Mouse (Mus musculus) mature B cell (primary cell): ENCODE results near the gene Lrmda.

ENCODE experiments used
- in situ Hi-C: fragments of 300-500 bp; cut with MboI; formaldehyde crosslinking; loops from 2 replicates; pipeline ENCODE4 v1.14.3; 2019

The Lrmda gene

DNA sequence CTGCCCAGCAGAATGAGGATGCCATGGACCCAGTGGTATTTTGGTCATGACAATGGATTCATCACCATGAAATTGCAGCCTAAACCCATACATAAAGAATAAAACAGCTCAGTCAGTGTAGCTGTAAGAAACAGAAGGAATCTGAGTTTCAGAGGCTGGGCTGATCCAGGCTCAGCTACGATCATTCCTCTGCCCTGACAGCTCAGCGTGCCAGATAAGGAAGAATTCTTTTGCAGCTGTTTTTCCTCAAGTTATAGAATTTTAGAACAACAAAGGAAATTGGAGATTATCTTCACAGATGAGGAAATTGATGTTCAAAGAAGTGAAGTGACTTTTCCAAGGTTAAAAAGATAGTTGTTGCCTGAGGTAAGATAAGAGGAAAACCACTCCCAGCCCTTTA lies 921.1 kb downstream of the Lrmda start:
- in situ Hi-C loops, result no loop called here

GRCm38 (mm10) chr14:22942569-22942968 lies 923.1 kb downstream of the Lrmda start:
- in situ Hi-C loops, result no loop called here

- in situ Hi-C loops, result no loop called here
These were observed 930.0 kb downstream of the Lrmda start for GRCm38 (mm10) chr14:22949466-22949865.

- in situ Hi-C loops, result no loop called here
These were observed 933.5 kb downstream of the Lrmda start for GRCm38 (mm10) chr14:22952981-22953380.

GRCm38 (mm10) chr14:22960166-22960565 lies 940.7 kb downstream of the Lrmda start:
- in situ Hi-C loops, result no loop called here

DNA sequence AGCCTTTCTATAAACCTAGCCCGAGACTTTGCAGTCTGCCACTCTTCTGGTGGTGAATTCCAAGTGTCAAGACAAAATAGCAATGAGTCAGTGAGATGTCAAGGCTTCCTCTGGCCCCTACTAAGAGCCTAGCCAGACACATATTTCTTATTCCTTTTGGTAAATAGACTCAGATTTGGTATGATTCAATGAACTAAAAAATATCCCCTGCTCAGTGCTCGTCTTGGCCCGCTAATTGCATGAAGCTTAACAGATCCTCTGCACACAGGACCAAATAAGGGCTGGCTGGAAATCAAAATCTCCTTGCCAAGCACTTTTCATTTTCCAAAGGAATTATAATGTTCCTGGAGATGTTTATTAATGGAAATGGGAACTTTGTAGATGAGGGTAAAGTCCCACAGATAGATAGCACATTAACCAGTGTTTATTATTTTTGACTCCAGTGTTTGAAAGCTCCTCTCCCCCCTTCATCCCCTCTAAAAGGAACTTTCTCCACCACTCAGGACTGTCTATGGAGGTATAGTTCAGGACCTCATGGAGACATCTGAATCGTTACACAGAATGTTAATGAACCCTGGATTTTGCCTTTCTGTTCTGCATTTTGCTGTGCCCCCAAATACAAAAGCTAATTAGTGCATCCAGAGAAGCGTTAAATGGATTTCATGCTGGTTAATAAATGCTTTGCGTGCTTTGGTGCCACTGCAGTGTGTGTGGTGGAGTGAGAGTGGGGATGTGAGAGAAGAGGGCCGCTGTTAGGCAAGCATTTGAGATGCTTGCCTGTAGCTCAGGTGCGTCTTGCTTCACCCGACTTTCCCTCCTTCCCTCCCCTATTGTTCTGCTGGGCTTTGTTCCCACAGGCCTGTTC lies 945.5 kb downstream of the Lrmda start:
- in situ Hi-C loops, result no loop called here

GRCm38 (mm10) chr14:22968705-22969104 lies 949.2 kb downstream of the Lrmda start:
- in situ Hi-C loops, result no loop called here

DNA sequence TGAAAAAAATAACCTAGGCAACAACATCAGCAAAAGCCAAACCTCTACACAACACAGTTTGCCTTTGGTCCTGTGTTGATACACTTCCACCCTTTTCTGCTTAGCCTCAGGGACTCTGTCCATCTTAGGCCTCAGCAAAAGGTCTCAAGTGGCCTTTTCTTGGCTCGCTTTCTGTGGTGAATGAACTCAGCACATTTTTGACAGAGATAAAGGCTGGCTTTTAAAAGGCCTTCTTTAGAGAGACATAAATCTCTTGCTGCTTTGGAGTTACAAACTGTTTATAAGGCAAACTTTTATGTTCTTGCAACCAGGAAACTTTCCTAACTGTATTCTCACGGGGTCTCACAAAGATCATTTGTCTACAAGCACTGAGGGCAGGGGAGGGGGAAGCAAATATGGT lies 967.2 kb downstream of the Lrmda start:
- in situ Hi-C loops, result no loop called here

- in situ Hi-C loops, result no loop called here
These were observed 968.7 kb downstream of the Lrmda start for GRCm38 (mm10) chr14:22988090-22988669.

- in situ Hi-C loops, result no loop called here
These were observed 975.8 kb downstream of the Lrmda start for GRCm38 (mm10) chr14:22995184-22995935.

- in situ Hi-C loops, result no loop called here
These were observed 979.4 kb downstream of the Lrmda start for GRCm38 (mm10) chr14:22998906-22999305.

- in situ Hi-C loops, result no loop called here
These were observed 992.5 kb downstream of the Lrmda start for GRCm38 (mm10) chr14:23011989-23012388.

DNA sequence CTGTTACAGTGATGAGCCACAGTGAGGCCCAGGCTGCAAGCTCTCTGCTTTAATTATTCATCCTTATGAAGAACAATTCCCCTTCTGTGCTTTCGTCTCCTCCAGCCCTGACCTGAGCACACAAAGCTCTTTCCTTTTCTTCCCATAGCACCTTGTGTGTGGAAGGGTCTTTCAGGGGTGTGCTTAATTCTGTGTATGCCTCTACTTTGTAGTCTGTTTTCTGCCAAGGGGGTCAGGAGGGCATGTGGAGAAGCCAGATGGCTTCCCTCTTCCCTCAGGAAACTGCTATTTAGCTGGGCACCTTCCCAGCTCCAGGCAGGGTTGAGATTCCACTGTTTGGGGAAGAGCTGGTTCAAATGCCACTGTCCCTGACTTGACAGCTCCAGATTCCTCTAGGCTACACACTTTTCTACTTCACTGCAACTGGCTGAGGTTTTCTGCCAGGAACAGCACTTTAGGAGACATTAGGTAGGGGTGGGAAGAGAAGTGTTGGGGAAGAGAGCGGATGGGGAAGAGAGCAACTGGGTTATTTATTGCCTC lies 995.3 kb downstream of the Lrmda start:
- in situ Hi-C loops, result no loop called here

DNA sequence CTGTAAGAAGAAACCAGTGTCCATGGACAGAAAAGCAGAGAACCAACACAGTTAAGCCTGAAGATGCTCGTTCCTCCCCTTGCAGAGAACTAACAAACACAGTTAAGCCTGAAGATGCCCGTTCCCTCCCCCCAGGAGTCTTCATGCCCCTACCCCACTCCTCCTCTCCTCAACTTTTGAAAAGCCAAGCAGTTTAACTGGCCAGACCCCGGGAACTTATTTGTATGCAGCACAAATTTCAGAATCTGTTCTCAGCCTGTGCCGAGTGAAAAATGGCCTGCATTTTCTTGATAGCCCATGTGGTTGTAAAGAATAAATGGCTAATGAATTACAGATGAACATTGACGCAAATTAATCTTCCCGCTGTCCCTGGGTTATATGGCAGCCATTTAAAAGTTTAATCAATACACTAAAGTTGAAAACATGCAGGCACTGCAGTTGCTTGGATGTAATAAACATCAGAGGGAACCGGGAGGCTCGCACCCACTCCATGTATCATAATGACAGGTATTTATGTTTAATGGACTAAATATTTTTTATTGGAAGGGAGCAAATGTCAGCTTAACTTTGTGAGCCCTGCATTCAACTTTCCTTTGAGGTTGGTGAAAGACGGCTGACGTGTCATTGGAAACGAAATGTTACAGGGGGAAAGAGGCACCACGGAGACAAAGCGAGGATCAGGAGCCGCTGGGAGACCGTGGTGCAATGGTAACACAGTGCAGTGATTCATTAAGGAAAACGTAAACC lies 996.0 kb downstream of the Lrmda start:
- in situ Hi-C loops, result no loop called here

DNA sequence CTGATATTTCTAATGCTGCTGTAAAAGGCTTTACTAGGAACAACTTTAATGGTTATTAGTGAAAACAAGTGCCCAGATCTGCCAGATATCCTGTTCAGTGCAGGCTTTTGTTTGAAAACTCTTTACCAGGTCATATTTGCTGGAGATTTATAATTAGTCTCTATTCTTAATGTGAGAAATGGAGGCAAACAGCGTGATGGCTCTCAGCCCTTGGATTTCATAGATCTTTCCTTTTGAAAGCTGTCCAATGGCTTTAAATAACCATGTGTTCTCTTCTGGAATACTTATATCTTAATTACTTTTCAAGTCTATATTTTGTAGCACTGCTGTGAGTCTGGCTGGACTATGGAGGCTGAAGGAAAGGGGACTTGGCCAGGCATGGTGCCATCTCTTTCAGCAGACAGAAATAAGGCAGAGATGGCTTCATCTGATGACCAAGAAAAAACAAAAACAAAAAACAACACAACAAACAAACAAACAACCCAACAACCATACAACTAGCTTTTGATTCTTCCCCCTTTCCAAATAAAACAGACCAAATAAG lies 996.6 kb downstream of the Lrmda start:
- in situ Hi-C loops, result no loop called here

GRCm38 (mm10) chr14:23041002-23041401 lies 1021.5 kb downstream of the Lrmda start:
- in situ Hi-C loops, result no loop called here

GRCm38 (mm10) chr14:23045322-23045721 lies 1025.8 kb downstream of the Lrmda start:
- in situ Hi-C loops, result no loop called here

- in situ Hi-C loops, result no loop called here
These were observed 1026.8 kb downstream of the Lrmda start for GRCm38 (mm10) chr14:23046330-23046729.

DNA sequence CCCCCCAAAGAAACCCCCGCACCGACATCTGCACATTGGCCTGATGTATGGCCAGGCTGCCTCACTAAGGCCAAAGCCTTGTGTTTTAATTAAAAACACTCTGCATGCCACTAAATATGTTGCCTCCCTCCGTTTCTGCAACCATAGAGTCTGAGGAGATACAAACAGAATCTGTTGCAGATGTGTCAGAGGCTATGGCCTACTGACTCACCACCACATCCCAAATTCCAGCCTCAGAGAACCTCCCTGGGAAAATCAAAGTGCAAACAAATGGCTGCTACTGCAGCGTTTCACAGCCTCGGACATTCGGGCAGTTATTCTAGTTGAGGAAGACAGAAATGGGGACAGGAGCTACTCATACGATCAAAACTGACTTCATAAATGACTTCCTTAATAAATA lies 1031.9 kb downstream of the Lrmda start:
- in situ Hi-C loops, result no loop called here

DNA sequence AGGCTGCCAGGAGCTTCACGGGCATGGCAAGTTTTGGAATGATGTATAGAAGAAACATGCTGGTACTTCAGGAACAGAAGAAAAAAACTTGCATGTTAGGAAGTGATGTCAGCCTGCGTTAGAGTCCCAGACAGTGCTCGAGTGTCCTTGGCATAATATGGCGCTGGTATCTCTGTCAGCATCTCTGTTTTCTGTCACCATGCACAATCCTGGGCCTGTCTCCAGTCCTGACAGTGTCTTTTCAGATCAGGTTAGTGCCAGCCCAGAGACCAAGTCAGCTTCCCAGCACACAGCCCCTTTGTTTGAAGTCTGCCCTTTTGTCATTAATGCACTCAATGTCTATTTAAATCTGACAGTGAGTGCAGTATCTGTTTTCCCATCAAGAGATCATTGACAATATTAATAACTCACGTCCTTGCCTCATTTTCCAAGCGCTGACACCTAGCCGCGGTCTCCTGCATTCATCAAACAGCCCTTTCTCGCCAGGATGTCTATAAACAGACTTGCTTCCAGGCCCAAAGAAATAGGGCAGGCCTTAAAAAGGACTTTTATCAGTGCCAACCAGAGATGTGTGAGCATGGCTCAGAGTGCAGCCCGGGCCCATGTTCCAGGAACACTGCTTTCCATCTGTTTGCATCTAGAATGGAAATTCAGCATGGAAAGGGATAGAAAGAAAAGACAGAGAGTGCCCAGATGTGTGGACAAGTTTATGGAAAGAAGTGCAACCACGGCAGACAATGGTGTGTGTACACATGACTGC lies 1033.5 kb downstream of the Lrmda start:
- in situ Hi-C loops, result no loop called here
